Mouse (Mus musculus) neural tube, embryonic 11.5 days (tissue): ENCODE measurements around the gene Ugt1a6b. TPM values are rescaled to one million over a fixed set of nuclear protein-coding genes. Genes with fewer than 3 reads are reported as not detected.

Experiments
- ATAC-seq: fragments of 200-750 bp; cut with Nextera tagmentation; 2 replicates; pipeline ENCODE4 v1.8.0; 2017; ENCODE audit warnings: moderate number of reproducible peaks, mild to moderate bottlenecking, moderate TSS enrichment, moderate library complexity; ENCODE audit not compliant: insufficient read depth, low FRiP score, low TSS enrichment
- DNase-seq: peaks from one replicate; pipeline ENCODE4 v3.0.0-alpha.2; 2015; ENCODE audit warnings: low spot score
- H3K27ac ChIP-seq: fragments of 300-500 bp; sonication (generic); 2 replicates; pipeline ENCODE4 v1.5.1; 2014; ENCODE audit warnings: low read depth, mild to moderate bottlenecking, low read length
- H3K27me3 ChIP-seq: fragments of 300-500 bp; sonication (generic); 2 replicates; pipeline ENCODE4 v1.6.1; 2014; ENCODE audit warnings: mild to moderate bottlenecking, low read length, mixed read lengths; ENCODE audit not compliant: control insufficient read depth, insufficient read depth
- H3K36me3 ChIP-seq: fragments of 300-500 bp; sonication (generic); 2 replicates; pipeline ENCODE4 v1.6.1; 2014; ENCODE audit warnings: mild to moderate bottlenecking, low read length, moderate library complexity, mixed read lengths; ENCODE audit not compliant: control insufficient read depth, insufficient read depth
- H3K4me1 ChIP-seq: fragments of 300-500 bp; sonication (generic); 2 replicates; pipeline ENCODE4 v1.6.1; 2014; ENCODE audit warnings: low read length, mixed read lengths; ENCODE audit not compliant: control insufficient read depth, insufficient read depth
- H3K4me2 ChIP-seq: fragments of 300-500 bp; sonication (generic); 2 replicates; pipeline ENCODE4 v1.6.1; 2014; ENCODE audit warnings: low read depth, mild to moderate bottlenecking, moderate library complexity
- H3K4me3 ChIP-seq: fragments of 300-500 bp; sonication (generic); 2 replicates; pipeline ENCODE4 v1.5.1; 2014; ENCODE audit warnings: low read depth, low read length
- H3K9ac ChIP-seq: fragments of 300-500 bp; sonication (generic); 2 replicates; pipeline ENCODE4 v1.6.1; 2014; ENCODE audit warnings: mild to moderate bottlenecking, low read length
- H3K9me3 ChIP-seq: fragments of 300-500 bp; sonication (generic); 2 replicates; pipeline ENCODE4 v1.6.1; 2016; ENCODE audit warnings: low read length; ENCODE audit not compliant: control insufficient read depth
- WGBS: fragments of 180-500 bp; shearing (Covaris S2); extraction: QIAGEN DNeasy Blood & Tissue Kit; methylation state at CpG from one replicate; pipeline ENCODE4 v1.1.7; 2014; 5-methylcytosine and 5-hydroxymethylcytosine counted together
- polyA plus RNA-seq: library from polyadenylated mRNA; unstranded; fragments of >200 nt; fragmentation: Nextera tagmentation; extraction: Ambion mirVana; gene quantifications from 2 replicates; pipeline ENCODE4 v1.2.1, GENCODE M21; 2014

The Ugt1a6b gene
- polyA plus RNA-seq, 1 experiment from 2014 or later: not detected

DNA sequence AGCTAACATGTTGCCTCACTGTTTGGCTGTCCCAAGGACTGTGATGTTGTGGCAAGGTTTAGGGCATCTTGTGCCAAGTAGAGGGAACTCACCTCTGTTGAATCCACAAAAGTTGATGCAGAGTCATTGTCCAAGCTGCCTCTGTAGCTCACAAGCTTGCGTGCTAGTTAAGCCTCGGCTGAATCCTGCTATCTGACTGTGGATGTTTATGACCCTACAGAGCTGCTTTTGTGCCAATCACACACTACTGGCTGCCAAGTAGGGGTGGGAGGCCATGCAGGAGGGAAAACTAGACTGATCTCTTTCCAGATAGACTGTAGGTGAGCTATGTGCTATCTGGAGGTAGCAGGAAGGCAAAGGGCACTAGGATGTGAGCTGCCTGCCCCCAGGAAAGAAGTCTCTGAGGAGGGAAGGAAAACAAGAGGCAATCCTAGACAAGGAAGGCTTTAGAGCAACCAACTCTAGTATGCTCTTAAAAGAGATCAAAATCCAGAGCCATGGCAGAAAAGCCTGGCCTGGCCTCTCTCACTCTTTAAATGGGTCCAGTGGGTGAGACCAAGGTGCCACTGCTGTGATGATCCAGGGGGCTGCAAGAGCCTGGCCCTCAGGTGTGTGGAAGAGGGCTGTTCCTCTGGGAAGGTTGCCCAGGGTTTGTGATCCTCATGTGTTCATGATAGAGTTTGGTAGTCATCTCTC is 110.9 kb downstream of the Ugt1a6b start:
- 82% methylated on average over 2 of the region's 2 CpGs for WGBS
- H3K9me3 ChIP-seq: peaks cover 61% of the 10 kb centered on the region
- H3K4me3 ChIP-seq: no peak overlapping the region
- DNase-seq (peak; percentile 14), ATAC-seq (no peak)
- H3K27me3 ChIP-seq: no peaks in the 10 kb centered on the region
- H3K4me2 ChIP-seq: no peak overlapping the region
- H3K4me1 ChIP-seq: no peaks in the 10 kb centered on the region
- no peak overlapping the region for H3K27ac ChIP-seq
- no peak overlapping the region for H3K9ac ChIP-seq
- H3K36me3 ChIP-seq: no peaks in the 10 kb centered on the region

DNA sequence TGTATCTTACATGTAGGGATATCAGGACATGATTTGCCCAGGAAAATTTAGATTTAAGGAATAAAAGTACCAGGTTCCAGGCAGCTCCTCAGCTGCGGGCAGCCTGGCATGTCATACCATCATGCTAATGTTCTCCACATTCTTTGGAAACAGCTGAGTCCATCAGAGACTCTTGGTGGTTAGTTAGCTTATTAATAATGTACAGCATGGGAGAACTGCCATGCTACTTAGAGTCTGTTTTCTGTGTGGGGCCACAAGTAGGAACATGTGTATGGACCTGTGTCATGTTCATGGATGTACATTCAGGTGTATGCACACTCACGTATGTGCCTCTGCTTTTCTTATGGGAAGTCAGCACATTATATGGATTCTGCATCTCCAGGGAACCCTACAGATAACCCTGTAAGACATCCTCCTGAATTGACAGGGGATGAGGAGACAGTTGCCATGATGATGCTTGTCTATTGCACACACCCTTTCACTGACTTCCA is 111.5 kb downstream of the Ugt1a6b start:
- Histone ChIP-seq H3K4me3 (no peak overlapping the region), H3K27me3 (no peaks in the 10 kb centered on the region), H3K4me1 (no peaks in the 10 kb centered on the region), H3K9ac (no peak overlapping the region), H3K9me3 (peaks cover 61% of the 10 kb centered on the region), H3K4me2 (no peak overlapping the region), H3K27ac (no peak overlapping the region), H3K36me3 (no peaks in the 10 kb centered on the region)
- no peak for ATAC-seq
- 81% methylated on average over 2 of the region's 2 CpGs for WGBS
- no peak for DNase-seq

DNA sequence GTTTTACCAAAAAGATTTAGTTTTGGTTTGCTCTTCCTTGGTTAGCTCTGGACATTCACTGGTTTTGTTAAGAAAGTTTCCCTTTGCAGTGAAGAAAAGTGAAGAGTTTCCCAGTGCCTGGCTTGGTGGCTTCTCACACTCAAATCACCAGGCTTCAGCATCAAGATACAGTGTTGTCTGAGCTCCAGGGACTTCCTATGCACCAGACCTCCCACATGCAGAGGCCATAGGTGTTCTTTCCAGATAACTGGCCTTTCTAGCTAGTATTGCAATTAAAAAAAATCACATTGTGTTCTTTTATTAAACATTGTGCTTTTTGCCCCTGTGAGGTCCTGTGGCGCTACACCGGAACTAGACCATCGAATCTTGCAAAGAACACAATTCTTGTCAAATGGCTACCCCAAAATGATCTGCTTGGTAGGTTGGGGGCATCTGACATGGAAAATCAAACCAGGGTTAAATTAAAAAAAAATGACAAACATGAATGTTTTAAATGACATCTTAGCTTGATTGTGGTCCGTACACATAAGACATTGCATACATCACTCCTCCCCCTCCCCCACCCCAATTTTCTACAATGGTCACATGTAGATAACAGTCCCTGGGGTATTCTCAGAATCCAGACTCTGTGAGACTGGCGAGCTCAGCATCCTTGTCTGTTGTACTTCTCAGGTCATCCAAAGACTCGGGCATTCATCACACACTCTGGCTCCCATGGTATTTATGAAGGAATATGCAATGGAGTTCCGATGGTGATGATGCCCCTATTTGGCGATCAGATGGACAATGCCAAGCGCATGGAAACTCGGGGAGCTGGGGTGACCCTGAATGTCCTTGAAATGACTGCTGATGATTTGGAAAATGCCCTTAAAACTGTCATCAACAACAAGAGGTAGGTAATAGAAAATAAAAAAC is 112.7 kb downstream of the Ugt1a6b start:
- 72% methylated on average over 10 of the region's 10 CpGs for WGBS
- H3K4me2 ChIP-seq: no peak overlapping the region
- DNase-seq: peak; percentile 11
- no peak overlapping the region for H3K27ac ChIP-seq
- no peaks in the 10 kb centered on the region for H3K27me3 ChIP-seq
- no peaks in the 10 kb centered on the region for H3K36me3 ChIP-seq
- no peak for ATAC-seq
- peaks cover 61% of the 10 kb centered on the region for H3K9me3 ChIP-seq
- H3K4me1 ChIP-seq: no peaks in the 10 kb centered on the region
- H3K9ac ChIP-seq: no peak overlapping the region
- H3K4me3 ChIP-seq: no peak overlapping the region

DNA sequence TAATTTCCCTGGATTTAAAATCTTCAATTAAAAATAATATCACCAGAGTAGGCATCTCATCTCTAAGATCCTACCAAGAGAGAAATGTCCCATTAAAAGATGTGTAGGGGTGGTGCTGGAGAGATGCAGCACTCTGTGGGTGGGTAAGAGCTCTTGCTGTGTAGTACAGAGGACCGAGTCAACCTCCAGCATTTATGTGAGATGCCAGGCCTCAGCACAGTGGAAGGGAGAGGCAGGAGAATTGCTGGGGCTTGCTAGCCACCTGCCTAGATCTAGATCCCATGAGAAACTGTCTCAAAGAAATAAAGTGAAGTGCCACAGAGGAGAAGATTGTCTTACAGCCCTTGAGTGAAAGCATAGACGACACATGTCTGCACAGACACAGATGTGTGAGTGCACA is 113.5 kb downstream of the Ugt1a6b start:
- H3K9me3 ChIP-seq: peaks cover 57% of the 10 kb centered on the region
- no peak overlapping the region for H3K4me2 ChIP-seq
- DNase-seq (peak; percentile 10), ATAC-seq (no peak)
- no peak overlapping the region for H3K9ac ChIP-seq
- no peak overlapping the region for H3K4me3 ChIP-seq
- no peaks in the 10 kb centered on the region for H3K4me1 ChIP-seq
- 64% methylated on average over 2 of the region's 2 CpGs for whole genome bisulfite sequencing
- H3K27me3 ChIP-seq: no peaks in the 10 kb centered on the region
- H3K27ac ChIP-seq: no peak overlapping the region
- H3K36me3 ChIP-seq: no peaks in the 10 kb centered on the region

DNA sequence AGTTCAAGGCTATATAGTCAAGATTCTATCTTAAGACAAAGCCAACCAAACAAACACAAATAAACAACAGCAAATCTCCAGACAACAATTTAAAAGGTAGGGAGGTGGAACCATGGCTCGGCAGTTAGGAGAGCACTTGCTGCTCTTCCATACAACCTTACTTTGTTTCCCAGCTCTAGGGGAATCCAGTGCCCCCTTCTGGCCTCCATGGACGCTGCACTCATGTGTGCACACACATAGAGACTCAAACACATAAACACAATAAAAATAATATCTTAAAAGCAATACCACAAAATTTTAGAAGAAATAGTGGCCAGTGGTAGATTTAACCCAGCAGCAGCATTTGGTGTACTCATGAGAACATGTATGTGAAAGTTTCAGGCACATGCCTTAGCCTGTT is 114.1 kb downstream of the Ugt1a6b start:
- Histone ChIP-seq H3K9me3 (peaks cover 53% of the 10 kb centered on the region), H3K36me3 (no peaks in the 10 kb centered on the region), H3K27me3 (no peaks in the 10 kb centered on the region), H3K9ac (no peak overlapping the region), H3K4me2 (no peak overlapping the region), H3K27ac (no peak overlapping the region), H3K4me3 (no peak overlapping the region), H3K4me1 (no peaks in the 10 kb centered on the region)
- 67% methylated on average over 2 of the region's 2 CpGs for WGBS
- no peak for ATAC-seq
- DNase-seq: peak; percentile 10

DNA sequence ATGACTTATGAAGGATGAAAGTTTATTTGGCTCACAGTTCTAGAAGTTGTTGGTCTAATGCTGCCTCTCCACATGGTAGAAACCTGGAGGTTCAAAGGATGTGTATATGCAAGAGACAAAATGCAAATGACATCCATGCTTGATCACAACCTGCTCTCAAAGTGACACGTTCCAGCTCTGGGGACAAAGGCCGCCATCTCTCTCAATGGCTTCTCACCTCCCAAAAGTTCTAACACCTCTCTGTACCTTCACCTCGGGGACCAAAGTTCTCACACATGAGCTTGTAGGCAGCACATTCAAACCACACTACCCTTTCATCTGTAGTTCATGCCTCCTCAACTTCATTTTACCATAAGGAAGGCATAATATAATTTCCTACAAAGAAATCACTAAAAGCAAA is 114.5 kb downstream of the Ugt1a6b start:
- 42% methylated on average over 3 of the region's 3 CpGs for WGBS
- Histone ChIP-seq H3K4me2 (no peak overlapping the region), H3K36me3 (no peaks in the 10 kb centered on the region), H3K9me3 (peaks cover 51% of the 10 kb centered on the region), H3K9ac (no peak overlapping the region), H3K27me3 (no peaks in the 10 kb centered on the region), H3K4me1 (no peaks in the 10 kb centered on the region), H3K4me3 (no peak overlapping the region), H3K27ac (no peak overlapping the region)
- DNase-seq (no peak), ATAC-seq (no peak)

DNA sequence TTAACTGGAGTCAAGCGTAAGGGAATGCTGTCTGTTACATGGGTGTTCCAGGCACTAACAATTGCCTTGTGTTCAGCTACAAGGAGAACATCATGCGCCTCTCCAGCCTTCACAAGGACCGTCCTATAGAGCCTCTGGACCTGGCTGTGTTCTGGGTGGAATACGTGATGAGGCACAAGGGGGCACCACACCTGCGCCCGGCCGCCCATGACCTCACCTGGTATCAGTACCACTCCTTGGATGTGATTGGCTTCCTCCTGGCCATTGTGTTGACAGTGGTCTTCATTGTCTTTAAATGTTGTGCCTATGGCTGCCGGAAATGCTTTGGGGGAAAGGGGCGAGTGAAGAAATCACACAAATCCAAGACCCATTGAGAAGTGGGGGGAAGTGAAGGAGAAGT is 115.0 kb downstream of the Ugt1a6b start:
- no peak overlapping the region for H3K27ac ChIP-seq
- no peaks in the 10 kb centered on the region for H3K36me3 ChIP-seq
- no peak overlapping the region for H3K4me2 ChIP-seq
- H3K4me1 ChIP-seq: no peaks in the 10 kb centered on the region
- ATAC-seq: no peak
- 73% methylated on average over 9 of the region's 9 CpGs for WGBS
- peaks cover 46% of the 10 kb centered on the region for H3K9me3 ChIP-seq
- peak; percentile 9 for DNase-seq
- no peaks in the 10 kb centered on the region for H3K27me3 ChIP-seq
- H3K4me3 ChIP-seq: no peak overlapping the region
- H3K9ac ChIP-seq: no peak overlapping the region

DNA sequence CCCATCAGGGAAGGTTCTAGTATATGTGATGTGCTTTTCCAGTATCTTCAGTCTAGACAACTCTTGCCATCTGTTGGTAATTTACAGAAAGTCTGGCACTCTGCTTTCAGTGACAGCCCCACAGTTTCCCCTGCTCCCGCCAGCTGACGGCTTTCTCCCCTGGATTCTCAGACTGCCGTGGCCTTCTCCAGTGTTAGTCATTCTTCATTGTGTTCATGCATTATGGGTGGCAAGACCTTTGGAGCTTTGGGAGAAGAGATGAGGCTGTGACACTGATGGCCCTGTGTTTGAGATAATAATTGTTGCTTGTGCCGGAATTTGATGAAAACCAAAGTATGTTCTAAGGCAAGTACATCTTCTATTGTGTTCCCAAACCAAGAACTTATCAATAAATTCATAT is 115.5 kb downstream of the Ugt1a6b start:
- no peak for ATAC-seq

More for the DNA sequence above, 115.5 kb downstream of the Ugt1a6b start:
- Histone ChIP-seq H3K27me3 (no peaks in the 10 kb centered on the region), H3K4me1 (no peaks in the 10 kb centered on the region), H3K4me3 (no peak overlapping the region), H3K9ac (no peak overlapping the region), H3K9me3 (peaks cover 41% of the 10 kb centered on the region), H3K4me2 (no peak overlapping the region), H3K36me3 (no peaks in the 10 kb centered on the region), H3K27ac (no peak overlapping the region)
- 53% methylated on average over 4 of the region's 4 CpGs for WGBS
- DNase-seq: peak; percentile 12
